Mouse (Mus musculus) MEL (cell line): Measurements from ENCODE around the gene Gm20388. TPM values are rescaled to one million over a fixed set of nuclear protein-coding genes. Genes with fewer than 3 reads are reported as not detected.
A peak's percentile ranks its signal among the peaks of the same experiment; 100 is the strongest.

Experiments
- DNase-seq: peaks from one replicate; pipeline ENCODE4 v3.0.0; 2011; ENCODE audit warnings: low read depth, low spot score
- H3K27ac ChIP-seq: 2 replicates; pipeline ENCODE4 v1.5.1; 2012; ENCODE audit warnings: low read depth, mild to moderate bottlenecking, control low read depth, low read length, moderate library complexity; ENCODE audit not compliant: control insufficient read depth
- H3K27me3 ChIP-seq, 2 experiments: fragments of 150-350 bp in 1 of 2; sonication (generic) in 1 of 2; 2 replicates each; pipeline ENCODE4 v1.6.1; 2012; ENCODE audit warnings: low read length in 2 of 2, mild to moderate bottlenecking in 2 of 2, improper control_type of control experiment in 1 of 2, moderate library complexity in 1 of 2; ENCODE audit not compliant: insufficient read depth in 2 of 2, control insufficient read depth in 1 of 2
- H3K36me3 ChIP-seq, 2 experiments: 2 replicates each; pipeline ENCODE4 v1.6.1; 2012 to 2014; ENCODE audit warnings: low read length in 2 of 2, improper control_type of control experiment in 1 of 2, inconsistent platforms in 1 of 2, mild to moderate bottlenecking in 1 of 2; ENCODE audit not compliant: insufficient read depth in 2 of 2, control insufficient read depth in 1 of 2
- H3K4me1 ChIP-seq, 2 experiments: fragments of 150-350 bp in 1 of 2; sonication (generic) in 1 of 2; 2 replicates each; pipeline ENCODE4 v1.6.1; 2012; ENCODE audit warnings: low read length in 2 of 2, improper control_type of control experiment in 1 of 2, mild to moderate bottlenecking in 1 of 2; ENCODE audit not compliant: insufficient read depth in 2 of 2, control insufficient read depth in 1 of 2
- H3K4me3 ChIP-seq, 2 experiments: fragments of 150-350 bp in 1 of 2; sonication (generic) in 1 of 2; 2 replicates each; pipeline ENCODE4 v1.5.1; 2012; ENCODE audit warnings: low read depth in 2 of 2, low read length in 2 of 2, mild to moderate bottlenecking in 2 of 2, moderate library complexity in 2 of 2, control low read depth in 1 of 2, improper control_type of control experiment in 1 of 2; ENCODE audit not compliant: control insufficient read depth in 1 of 2, insufficient read depth in 1 of 2
- H3K79me2 ChIP-seq: 2 replicates; pipeline ENCODE4 v1.6.1; 2012; ENCODE audit warnings: mild to moderate bottlenecking, low read length, moderate library complexity; ENCODE audit not compliant: control insufficient read depth, poor library complexity, insufficient read depth
- H3K9ac ChIP-seq: 2 replicates; pipeline ENCODE4 v1.6.1; 2012; ENCODE audit warnings: low read depth, mild to moderate bottlenecking, control low read depth, low read length, moderate library complexity; ENCODE audit not compliant: control insufficient read depth, poor library complexity, severe bottlenecking
- H3K9me3 ChIP-seq: fragments of 150-350 bp; sonication (generic); replicated peaks from 2 replicates; pipeline ENCODE4 v1.6.1; 2012; ENCODE audit warnings: mild to moderate bottlenecking, low read length, improper control_type of control experiment, moderate library complexity; ENCODE audit not compliant: insufficient read depth
- CHD2 ChIP-seq: IDR thresholded peaks from 2 replicates; pipeline ENCODE4 v1.6.1; 2011; ENCODE audit warnings: low read length, improper control_type of control experiment
- CTCF ChIP-seq, 3 experiments: IDR thresholded peaks in 2 of 3; conservative IDR thresholded peaks in 1 of 3; 2 replicates each; pipeline ENCODE4 v1.5.1; 2011 to 2012; ENCODE audit warnings: low read length in 3 of 3, low read depth in 2 of 3, mild to moderate bottlenecking in 2 of 3, improper control_type of control experiment in 1 of 3, inconsistent platforms in 1 of 3, mixed read lengths in 1 of 3, moderate library complexity in 1 of 3; ENCODE audit not compliant: control insufficient read depth in 1 of 3, insufficient read depth in 1 of 3, poor library complexity in 1 of 3, severe bottlenecking in 1 of 3
- E2F4 ChIP-seq: IDR thresholded peaks from 2 replicates; pipeline ENCODE4 v1.6.1; 2011; ENCODE audit warnings: low read depth, low read length, improper control_type of control experiment, borderline replicate concordance
- EP300 ChIP-seq, 2 experiments: IDR thresholded peaks; 2 replicates each; pipeline ENCODE4 v1.6.1; 2011; ENCODE audit warnings: improper control_type of control experiment in 2 of 2, low read length in 2 of 2, low read depth in 1 of 2, mild to moderate bottlenecking in 1 of 2
- GATA1 ChIP-seq: IDR thresholded peaks from 2 replicates; pipeline ENCODE4 v1.6.1; 2011; ENCODE audit warnings: low read depth, low read length, improper control_type of control experiment
- JUND ChIP-seq: IDR thresholded peaks from 2 replicates; pipeline ENCODE4 v1.6.1; 2011; ENCODE audit warnings: low read depth, mild to moderate bottlenecking, improper control_type of control experiment, low read length
- MAX ChIP-seq: IDR thresholded peaks from 2 replicates; pipeline ENCODE4 v1.6.1; 2011; ENCODE audit warnings: low read length, improper control_type of control experiment
- RAD21 ChIP-seq: IDR thresholded peaks from 2 replicates; pipeline ENCODE4 v1.6.1; 2011; ENCODE audit warnings: mild to moderate bottlenecking, low read depth, low read length, improper control_type of control experiment
- RCOR1 ChIP-seq: IDR thresholded peaks from 2 replicates; pipeline ENCODE4 v1.6.1; 2012; ENCODE audit warnings: low read depth, mild to moderate bottlenecking, inconsistent platforms, low read length, improper control_type of control experiment
- SIN3A ChIP-seq: IDR thresholded peaks from 2 replicates; pipeline ENCODE4 v1.6.1; 2012; ENCODE audit warnings: low read length, improper control_type of control experiment, inconsistent platforms
- SMC3 ChIP-seq: IDR thresholded peaks from 2 replicates; pipeline ENCODE4 v1.6.1; 2011; ENCODE audit warnings: low read depth, low read length, improper control_type of control experiment
- UBTF ChIP-seq: IDR thresholded peaks from 2 replicates; pipeline ENCODE4 v1.6.1; 2012; ENCODE audit warnings: low read depth, mild to moderate bottlenecking, inconsistent platforms, low read length, improper control_type of control experiment, moderate library complexity, borderline replicate concordance; ENCODE audit not compliant: insufficient read depth
- ZC3H11A ChIP-seq: IDR thresholded peaks from 2 replicates; pipeline ENCODE4 v1.6.1; 2012; ENCODE audit warnings: low read depth, mild to moderate bottlenecking, inconsistent platforms, low read length, improper control_type of control experiment
- polyA plus RNA-seq, 2 experiments: library from polyadenylated mRNA; stranded (reverse) in 1 of 2; unstranded in 1 of 2; fragments of >175 nt in 1 of 2; fragments of >200 nt in 1 of 2; gene quantifications; 2 replicates each; pipeline versions ENCODE4 v1.2.1 to v1.2.4; 2012; ENCODE audit warnings: low replicate concordance in 2 of 2, low read depth in 1 of 2; ENCODE audit not compliant: insufficient read length in 2 of 2, insufficient read depth in 1 of 2, missing spikeins in 1 of 2
- total RNA-seq: library from RNA; depleted of rRNA; stranded (reverse); fragments of 300-350 nt; gene quantifications from 2 replicates; pipeline ENCODE4 v1.2.3, GENCODE M21; 2012

The Gm20388 gene
- total and polyA plus RNA-seq, 3 experiments = 11.1 to 17.8 TPM; not detected in 1

GRCm38 (mm10) chr8:120071684-120072083, 161.0 kb downstream of the Gm20388 start:
- H3K4me3 ChIP-seq = no peak overlapping the region

GRCm38 (mm10) chr8:120072259-120072658, 161.6 kb downstream of the Gm20388 start:
- H3K4me3 ChIP-seq = no peak overlapping the region
- no peaks in the 10 kb centered on the region for H3K9me3 ChIP-seq
- H3K4me1 ChIP-seq = peaks cover 0 to 8% of the 10 kb centered on the region in 2 experiments; a peak in 2 of 4 replicates
- H3K27me3 ChIP-seq = no peaks in the 10 kb centered on the region
- H3K36me3 ChIP-seq = peaks cover 0 to 3% of the 10 kb centered on the region in 2 experiments; a peak in 2 of 4 replicates
- H3K79me2 ChIP-seq = no peaks in the 10 kb centered on the region
- peak; percentile 52 for DNase-seq
- TF ChIP-seq MAX = no peak; the same call in 1 of the 2 replicates
- TF ChIP-seq GATA1 = 0 out of 2 replicates have a peak, but pooled peaks have one; percentile 35
- TF ChIP-seq EP300 (IDR thresholded peaks at IDR 0.05; ENCODE audit: low read depth in 1 of 2, low read length in 2 of 2) = peak in 1 of 2 experiments; percentile 38; a peak in 1 of 4 replicates
- H3K9ac ChIP-seq = no peak overlapping the region
- no peak overlapping the region for H3K27ac ChIP-seq

More at GRCm38 (mm10) chr8:120071684-120072083, 161.0 kb downstream of the Gm20388 start:
- H3K9ac ChIP-seq = no peak overlapping the region
- peaks cover 0 to 3% of the 10 kb centered on the region in 2 experiments; a peak in 2 of 4 replicates for H3K36me3 ChIP-seq
- no peaks in the 10 kb centered on the region for H3K27me3 ChIP-seq
- no peaks in the 10 kb centered on the region for H3K79me2 ChIP-seq
- H3K27ac ChIP-seq = no peak overlapping the region
- TF ChIP-seq SMC3 (peak; percentile 95), CTCF (IDR thresholded peaks at IDR 0.05 in 2 of 3, conservative IDR thresholded peaks at IDR 0.05 in 1 of 3; ENCODE audit: control insufficient read depth in 1 of 3, insufficient read depth in 1 of 3, low read depth in 2 of 3, low read length in 3 of 3, poor library complexity in 1 of 3, severe bottlenecking in 1 of 3) (peak; percentile 87 to 97 (median 92)), RAD21 (peak; percentile 64), ZC3H11A (peak; percentile 37), SIN3A (no peak)
- peak; percentile 70 for DNase-seq
- H3K4me1 ChIP-seq = peaks cover 0 to 8% of the 10 kb centered on the region in 2 experiments; a peak in 2 of 4 replicates
- no peaks in the 10 kb centered on the region for H3K9me3 ChIP-seq

- no peaks in the 10 kb centered on the region for H3K27me3 ChIP-seq
- no peak overlapping the region for H3K27ac ChIP-seq
- no peaks in the 10 kb centered on the region for H3K79me2 ChIP-seq
Observed at GRCm38 (mm10) chr8:120072827-120073226, 162.2 kb downstream of the Gm20388 start.

GRCm38 (mm10) chr8:120074516-120074915, 163.9 kb downstream of the Gm20388 start:
- Histone ChIP-seq H3K9me3 (no peaks in the 10 kb centered on the region), H3K4me1 (peaks cover 0 to 8% of the 10 kb centered on the region in 2 experiments; a peak in 2 of 4 replicates), H3K9ac (no peak overlapping the region), H3K36me3 (peaks cover 0 to 3% of the 10 kb centered on the region in 2 experiments; a peak in 2 of 4 replicates), H3K27me3 (no peaks in the 10 kb centered on the region), H3K79me2 (no peaks in the 10 kb centered on the region), H3K27ac (no peak overlapping the region), H3K4me3 (no peak overlapping the region)
- no peak for DNase-seq
- TF ChIP-seq SIN3A = no peak
- TF ChIP-seq CTCF (IDR thresholded peaks at IDR 0.05 in 2 of 3, conservative IDR thresholded peaks at IDR 0.05 in 1 of 3; ENCODE audit: control insufficient read depth in 1 of 3, insufficient read depth in 1 of 3, low read depth in 2 of 3, low read length in 3 of 3, poor library complexity in 1 of 3, severe bottlenecking in 1 of 3) = no peak
- no peak for TF ChIP-seq E2F4
- TF ChIP-seq RCOR1 = no peak
- TF ChIP-seq CHD2 = no peak
- no peak for TF ChIP-seq JUND

More at GRCm38 (mm10) chr8:120072827-120073226, 162.2 kb downstream of the Gm20388 start:
- Histone ChIP-seq H3K36me3 (peaks cover 0 to 3% of the 10 kb centered on the region in 2 experiments; a peak in 2 of 4 replicates), H3K4me1 (peaks cover 0 to 8% of the 10 kb centered on the region in 2 experiments; a peak in 2 of 4 replicates), H3K4me3 (no peak overlapping the region), H3K9ac (no peak overlapping the region), H3K9me3 (no peaks in the 10 kb centered on the region)
- DNase-seq = no peak
- no peak for TF ChIP-seq UBTF
